Mouse (Mus musculus) heart, adult 2 months (tissue): Measurements from ENCODE around the gene Cib3. TPM values are rescaled to one million over a fixed set of nuclear protein-coding genes. Genes with fewer than 3 reads are reported as not detected.

ENCODE experiments used
- DNase-seq, 2 experiments: peaks; one replicate each; pipeline ENCODE4 v3.0.0; 2021
- H3K27ac ChIP-seq: fragments of 200-600 bp; 2 replicates; pipeline ENCODE4 v1.8.1; 2022
- H3K27me3 ChIP-seq: fragments of 200-500 bp; 2 replicates; pipeline ENCODE4 v1.6.1; 2012; ENCODE audit warnings: mild to moderate bottlenecking, low read length, inconsistent platforms, mixed read lengths; ENCODE audit not compliant: control insufficient read depth, insufficient read depth
- H3K36me3 ChIP-seq: fragments of 200-500 bp; 2 replicates; pipeline ENCODE4 v1.6.1; 2012; ENCODE audit warnings: low read length, inconsistent platforms; ENCODE audit not compliant: control insufficient read depth, insufficient read depth
- H3K4me1 ChIP-seq: fragments of 200-500 bp; 2 replicates; pipeline ENCODE4 v1.6.1; 2011; ENCODE audit warnings: low read length; ENCODE audit not compliant: control insufficient read depth, insufficient read depth
- H3K4me3 ChIP-seq: fragments of 200-600 bp; 2 replicates; pipeline ENCODE4 v1.8.1; 2022
- H3K79me2 ChIP-seq: fragments of 200-500 bp; replicated peaks from 2 replicates; pipeline ENCODE4 v1.6.1; 2012; ENCODE audit warnings: mild to moderate bottlenecking, inconsistent platforms, low read length, moderate library complexity, mixed read lengths; ENCODE audit not compliant: control insufficient read depth, insufficient read depth
- H3K9ac ChIP-seq: fragments of 200-500 bp; 2 replicates; pipeline ENCODE4 v1.6.1; 2012; ENCODE audit warnings: low read depth, mild to moderate bottlenecking, control low read depth, inconsistent platforms, low read length, mixed read lengths
- CTCF ChIP-seq: fragments of 200-600 bp; IDR thresholded peaks from 2 replicates; pipeline ENCODE4 v1.8.1; 2022; ENCODE audit warnings: antibody characterized with exemption, mild to moderate bottlenecking, moderate library complexity
- EP300 ChIP-seq: fragments of 200-500 bp; IDR thresholded peaks from 2 replicates; pipeline ENCODE4 v1.6.1; 2011; ENCODE audit warnings: low read depth, low read length, control low read depth; ENCODE audit not compliant: insufficient read depth
- POLR2A ChIP-seq: fragments of 200-500 bp; IDR thresholded peaks from 2 replicates; pipeline ENCODE4 v1.6.1; 2011; ENCODE audit warnings: mild to moderate bottlenecking, low read depth, low read length, control low read depth; ENCODE audit not compliant: insufficient read depth
- WGBS: fragments of 180-500 bp; shearing (Covaris S2); methylation state at CpG from one replicate; pipeline ENCODE4 v1.1.7; 2018; 5-methylcytosine and 5-hydroxymethylcytosine counted together
- intact Hi-C: fragments of 180-260 bp; cut with DNase I; formaldehyde crosslinking; loops from one replicate; pipeline ENCODE4 v1.15.1; 2025
- polyA plus RNA-seq: library from polyadenylated mRNA; depleted of rRNA; stranded (reverse); fragments of >200 nt; gene quantifications from 2 replicates; pipeline ENCODE4 v1.2.3, GENCODE M21; 2012
- total RNA-seq, 2 experiments: library from RNA; stranded (reverse); gene quantifications; 2 replicates each; pipeline ENCODE4 v1.2.3; 2021

Cib3 gene
- total and polyA plus RNA-seq, 3 experiments, result 0.66 to 1.5 (median 1.1) TPM

DNA sequence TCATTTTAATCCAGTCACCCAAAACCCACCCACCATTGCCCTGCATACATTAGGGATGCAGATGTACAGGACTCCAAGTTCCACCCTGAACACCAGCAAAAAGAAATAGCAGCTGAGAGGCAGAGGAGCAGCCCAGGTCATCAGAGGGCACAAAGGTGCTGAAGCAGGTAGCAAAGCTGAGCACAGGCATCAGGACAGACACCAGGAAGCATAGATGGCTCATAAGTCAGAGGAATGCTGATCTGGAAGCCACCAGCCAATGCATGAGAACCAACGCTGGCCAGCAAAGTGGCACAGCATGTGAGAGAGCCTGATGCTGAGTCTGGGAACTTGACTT is 45.2 kb upstream of the Cib3 start:
- Histone ChIP-seq H3K9ac (no peak overlapping the region), H3K79me2 (no peaks in the 10 kb centered on the region), H3K36me3 (peaks cover 2% of the 10 kb centered on the region; the same call in 1 of the 2 replicates), H3K27ac (no peak overlapping the region), H3K27me3 (no peaks in the 10 kb centered on the region), H3K4me3 (no peak overlapping the region), H3K4me1 (peaks cover 16% of the 10 kb centered on the region)
- DNase-seq, result no peak
- intact Hi-C loops, result loop anchor here (5.0 kb wide), 1 partner anchor 81 kb away; no protein-coding TSS in a partner anchor
- TF ChIP-seq EP300 (no peak), POLR2A (no peak), CTCF (no peak)
- WGBS, result 80% methylated on average over 1 of the region's 1 CpGs

DNA sequence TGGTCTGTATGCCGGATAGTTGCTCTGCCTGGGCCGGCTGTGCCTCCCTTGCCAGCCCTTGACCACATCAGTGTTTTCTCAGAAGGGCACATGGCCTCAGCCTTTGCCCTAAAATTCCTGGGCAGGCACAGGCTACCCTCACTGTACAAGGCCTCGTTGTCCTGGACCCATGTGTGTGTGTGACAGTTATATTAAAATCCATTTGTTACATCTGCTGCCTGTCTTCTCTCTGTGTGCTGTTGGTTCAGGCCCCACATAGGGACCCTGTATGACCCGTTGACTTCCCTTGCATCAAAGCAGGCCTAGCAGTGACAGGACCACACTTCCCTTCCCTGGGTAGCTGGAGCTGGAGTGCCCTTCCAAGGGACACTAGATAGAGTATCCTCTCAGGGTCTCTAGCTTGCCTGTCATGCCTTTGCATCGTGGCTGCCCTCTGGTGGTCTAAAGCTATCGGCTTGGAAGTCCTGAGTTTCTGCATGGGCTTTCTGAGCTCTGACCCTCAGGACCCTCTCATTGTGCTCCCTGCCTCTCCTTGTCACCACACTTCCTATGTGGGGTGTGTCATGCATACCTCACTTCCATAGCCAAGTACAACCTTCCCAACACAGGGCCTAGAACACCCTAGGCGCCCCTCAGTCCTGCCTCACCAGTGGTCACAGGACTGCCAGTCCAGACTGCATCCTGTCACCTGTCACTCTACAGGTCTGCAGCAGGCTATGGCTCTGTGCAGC is 44.7 kb upstream of the Cib3 start:
- no peak overlapping the region for H3K4me3 ChIP-seq
- H3K4me1 ChIP-seq, result peaks cover 15% of the 10 kb centered on the region
- no peaks in the 10 kb centered on the region for H3K79me2 ChIP-seq
- H3K27ac ChIP-seq, result no peak overlapping the region
- no peak for DNase-seq
- no peak for TF ChIP-seq POLR2A
- peak; percentile 70 for TF ChIP-seq CTCF
- no peak overlapping the region for H3K9ac ChIP-seq
- WGBS, result 55% methylated on average over 7 of the region's 7 CpGs
- H3K36me3 ChIP-seq, result peaks cover 2% of the 10 kb centered on the region; the same call in 1 of the 2 replicates
- intact Hi-C loops, result loop anchor here (5.0 kb wide), 1 partner anchor 80 kb away; no protein-coding TSS in a partner anchor
- H3K27me3 ChIP-seq, result no peaks in the 10 kb centered on the region

DNA sequence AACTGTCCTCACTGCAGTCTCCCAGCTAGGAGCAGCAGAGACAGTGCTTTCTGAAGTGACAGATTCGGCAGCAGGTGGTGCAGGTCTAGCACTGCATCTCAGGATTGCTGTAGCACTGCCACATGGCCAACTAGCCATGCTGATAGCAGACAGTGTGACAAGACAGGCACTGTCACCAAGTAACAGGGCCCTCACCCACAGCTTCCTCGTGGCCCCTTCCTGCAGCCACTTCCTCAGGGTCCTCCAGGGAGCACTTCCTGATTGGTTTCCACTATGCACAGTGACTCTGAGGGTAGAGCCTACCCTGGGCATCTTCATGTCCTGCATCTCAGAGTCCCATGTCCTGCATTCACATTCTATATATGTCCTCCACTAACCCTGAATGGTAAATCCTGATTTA is 32.0 kb upstream of the Cib3 start:
- no peak overlapping the region for H3K27ac ChIP-seq
- peaks cover 7% of the 10 kb centered on the region for H3K79me2 ChIP-seq
- peaks cover 14% of the 10 kb centered on the region for H3K4me1 ChIP-seq
- WGBS, result 25% methylated on average over 2 of the region's 2 CpGs
- peak overlapping the region; percentile 30; the same call in 1 of the 2 replicates for H3K9ac ChIP-seq
- no peak overlapping the region for H3K4me3 ChIP-seq
- peak in 1 of 2 experiments; percentile 23 for DNase-seq
- TF ChIP-seq CTCF, result no peak
- no peak for TF ChIP-seq POLR2A
- no peak for TF ChIP-seq EP300
- no peaks in the 10 kb centered on the region; the same call in none of the 2 replicates for H3K36me3 ChIP-seq
- intact Hi-C loops, result loop anchor here (5.0 kb wide), 2 partner anchors 67 to 123 kb away; no protein-coding TSS in a partner anchor
- H3K27me3 ChIP-seq, result no peaks in the 10 kb centered on the region

DNA sequence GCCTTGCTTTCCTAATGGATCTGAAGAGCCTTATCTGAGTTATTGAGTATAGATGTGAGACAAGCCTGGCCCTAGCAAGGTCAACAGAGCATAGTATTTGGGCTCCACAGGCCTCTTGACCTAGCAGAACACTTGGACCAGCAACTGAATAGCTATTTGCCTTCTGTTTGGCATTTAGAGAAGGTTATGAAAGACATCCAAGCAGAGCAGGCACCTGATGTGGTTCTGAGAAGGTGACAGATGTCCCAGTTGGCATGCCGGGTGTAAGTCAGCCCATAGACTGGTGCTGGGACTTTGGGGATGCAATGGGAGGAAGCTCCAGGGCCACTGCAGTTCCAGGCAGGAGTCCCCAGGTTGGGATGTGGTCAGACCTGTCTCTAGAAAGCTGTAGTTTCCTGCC is 29.6 kb upstream of the Cib3 start:
- Histone ChIP-seq H3K36me3 (no peaks in the 10 kb centered on the region; the same call in none of the 2 replicates), H3K79me2 (peaks cover 7% of the 10 kb centered on the region), H3K27ac (peak overlapping the region; percentile 30; the same call in 1 of the 2 replicates), H3K9ac (no peak overlapping the region), H3K4me1 (peaks cover 15% of the 10 kb centered on the region), H3K4me3 (no peak overlapping the region), H3K27me3 (no peaks in the 10 kb centered on the region)
- WGBS, result 72% methylated on average over 1 of the region's 1 CpGs
- no peak for TF ChIP-seq POLR2A
- TF ChIP-seq EP300, result no peak
- no peak for TF ChIP-seq CTCF
- intact Hi-C loops, result loop anchor here (5.0 kb wide), 2 partner anchors 65 to 125 kb away; no protein-coding TSS in a partner anchor
- peak in 1 of 2 experiments; percentile 29 for DNase-seq

DNA sequence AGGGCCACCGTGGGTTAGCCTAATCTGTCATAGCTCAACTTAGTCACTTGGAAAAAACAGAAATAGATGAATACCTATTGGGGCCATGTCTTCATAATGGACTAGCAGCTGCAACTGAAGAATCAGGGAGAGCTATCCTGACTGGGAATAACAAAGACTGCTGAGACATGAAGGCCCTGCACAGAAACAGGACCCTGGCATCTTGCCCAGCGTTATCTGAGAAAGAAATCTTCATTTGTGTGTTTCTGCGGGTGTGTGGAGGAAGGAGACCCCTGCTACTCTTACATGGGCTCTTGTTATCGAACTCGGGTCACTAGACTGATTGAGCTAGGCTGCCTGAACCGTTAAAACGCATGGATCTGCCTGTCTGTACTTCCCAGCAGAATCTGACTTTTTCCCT is 28.3 kb upstream of the Cib3 start:
- intact Hi-C loops, result loop anchor here (5.0 kb wide), 2 partner anchors 64 to 126 kb away; no protein-coding TSS in a partner anchor
- WGBS, result 52% methylated on average over 7 of the region's 7 CpGs
- peak in 1 of 2 experiments; percentile 28 for DNase-seq
- Histone ChIP-seq H3K27me3 (no peaks in the 10 kb centered on the region), H3K4me3 (peak overlapping the region; percentile 71), H3K27ac (peak overlapping the region; percentile 92), H3K9ac (no peak overlapping the region), H3K79me2 (peaks cover 5% of the 10 kb centered on the region), H3K36me3 (no peaks in the 10 kb centered on the region; the same call in none of the 2 replicates), H3K4me1 (peaks cover 15% of the 10 kb centered on the region)
- no peak for TF ChIP-seq CTCF
- no peak for TF ChIP-seq POLR2A
- TF ChIP-seq EP300, result no peak

DNA sequence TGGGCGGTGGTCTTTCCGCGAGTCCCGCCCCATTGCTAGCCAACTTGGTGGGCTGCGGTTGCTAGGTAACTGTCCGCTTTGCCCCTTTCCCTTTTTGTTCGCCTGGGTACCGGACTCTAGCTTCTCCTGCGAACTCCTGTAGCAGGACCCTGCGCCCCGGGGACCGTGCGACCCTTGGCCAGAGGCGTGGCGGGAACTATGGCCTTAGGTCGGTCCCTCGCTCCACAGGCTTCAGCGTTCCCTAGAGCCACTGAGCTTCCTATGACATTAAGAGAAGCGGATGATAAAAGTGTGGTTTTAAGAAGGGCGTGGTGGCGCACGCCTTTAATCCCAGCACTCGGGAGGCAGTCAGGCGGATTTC is 27.7 kb upstream of the Cib3 start:
- no peak for TF ChIP-seq CTCF
- no peak for TF ChIP-seq POLR2A
- no peak for TF ChIP-seq EP300
- peak overlapping the region; percentile 88 for H3K9ac ChIP-seq
- H3K27ac ChIP-seq, result peak overlapping the region; percentile 92
- H3K36me3 ChIP-seq, result no peaks in the 10 kb centered on the region; the same call in none of the 2 replicates
- H3K27me3 ChIP-seq, result no peaks in the 10 kb centered on the region
- peaks cover 5% of the 10 kb centered on the region for H3K79me2 ChIP-seq
- intact Hi-C loops, result loop anchor here (5.0 kb wide), 2 partner anchors 63 to 127 kb away; no protein-coding TSS in a partner anchor
- no peak for DNase-seq
- under 1% methylated on average over 24 of the region's 24 CpGs for WGBS
- H3K4me1 ChIP-seq, result peaks cover 15% of the 10 kb centered on the region
- H3K4me3 ChIP-seq, result peak overlapping the region; percentile 71
